Mouse (Mus musculus) heart, embryonic 11.5 days (tissue): ENCODE results near the gene B4galt3. TPM values are rescaled to one million over a fixed set of nuclear protein-coding genes. Genes with fewer than 3 reads are reported as not detected.

Source experiments
- ATAC-seq: fragments of 200-750 bp; cut with Nextera tagmentation; replicated peaks from 2 replicates; pipeline ENCODE4 v1.8.0; 2017; ENCODE audit warnings: moderate library complexity; ENCODE audit not compliant: insufficient number of reproducible peaks, low FRiP score, low TSS enrichment
- H3K27ac ChIP-seq: fragments of 300-500 bp; sonication (generic); 2 replicates; pipeline ENCODE4 v1.5.1; 2014; ENCODE audit warnings: mild to moderate bottlenecking, low read depth, low read length
- H3K27me3 ChIP-seq: fragments of 300-500 bp; sonication (generic); 2 replicates; pipeline ENCODE4 v1.6.1; 2014; ENCODE audit warnings: mild to moderate bottlenecking, low read length, mixed read lengths; ENCODE audit not compliant: control insufficient read depth, insufficient read depth
- H3K36me3 ChIP-seq: fragments of 300-500 bp; sonication (generic); 2 replicates; pipeline ENCODE4 v1.6.1; 2014; ENCODE audit warnings: mild to moderate bottlenecking, low read length, moderate library complexity, mixed read lengths; ENCODE audit not compliant: control insufficient read depth, insufficient read depth
- H3K4me1 ChIP-seq: fragments of 300-500 bp; sonication (generic); 2 replicates; pipeline ENCODE4 v1.6.1; 2014; ENCODE audit warnings: low read length; ENCODE audit not compliant: control insufficient read depth, insufficient read depth
- H3K4me2 ChIP-seq: fragments of 300-500 bp; sonication (generic); 2 replicates; pipeline ENCODE4 v1.6.1; 2014; ENCODE audit warnings: mild to moderate bottlenecking, moderate library complexity
- H3K4me3 ChIP-seq: fragments of 300-500 bp; sonication (generic); 2 replicates; pipeline ENCODE4 v1.5.1; 2014; ENCODE audit warnings: low read depth, low read length
- H3K9ac ChIP-seq: fragments of 300-500 bp; sonication (generic); 2 replicates; pipeline ENCODE4 v1.6.1; 2014; ENCODE audit warnings: mild to moderate bottlenecking, low read depth, low read length, moderate library complexity
- H3K9me3 ChIP-seq: fragments of 300-500 bp; sonication (generic); replicated peaks from 2 replicates; pipeline ENCODE4 v1.6.1; 2016; ENCODE audit warnings: low read length; ENCODE audit not compliant: control insufficient read depth
- WGBS: fragments of 180-500 bp; shearing (Covaris S2); extraction: QIAGEN DNeasy Blood & Tissue Kit; methylation state at CpG from one replicate; pipeline ENCODE4 v1.1.7; 2014; ENCODE audit not compliant: insufficient replicate concordance; 5-methylcytosine and 5-hydroxymethylcytosine counted together
- polyA plus RNA-seq: library from polyadenylated mRNA; unstranded; fragments of >200 nt; fragmentation: Nextera tagmentation; extraction: Ambion mirVana; gene quantifications from 2 replicates; pipeline ENCODE4 v1.2.1, GENCODE M21; 2014

The B4galt3 gene
- 48.4 and 49.4 TPM in 2 replicates for polyA plus RNA-seq

DNA sequence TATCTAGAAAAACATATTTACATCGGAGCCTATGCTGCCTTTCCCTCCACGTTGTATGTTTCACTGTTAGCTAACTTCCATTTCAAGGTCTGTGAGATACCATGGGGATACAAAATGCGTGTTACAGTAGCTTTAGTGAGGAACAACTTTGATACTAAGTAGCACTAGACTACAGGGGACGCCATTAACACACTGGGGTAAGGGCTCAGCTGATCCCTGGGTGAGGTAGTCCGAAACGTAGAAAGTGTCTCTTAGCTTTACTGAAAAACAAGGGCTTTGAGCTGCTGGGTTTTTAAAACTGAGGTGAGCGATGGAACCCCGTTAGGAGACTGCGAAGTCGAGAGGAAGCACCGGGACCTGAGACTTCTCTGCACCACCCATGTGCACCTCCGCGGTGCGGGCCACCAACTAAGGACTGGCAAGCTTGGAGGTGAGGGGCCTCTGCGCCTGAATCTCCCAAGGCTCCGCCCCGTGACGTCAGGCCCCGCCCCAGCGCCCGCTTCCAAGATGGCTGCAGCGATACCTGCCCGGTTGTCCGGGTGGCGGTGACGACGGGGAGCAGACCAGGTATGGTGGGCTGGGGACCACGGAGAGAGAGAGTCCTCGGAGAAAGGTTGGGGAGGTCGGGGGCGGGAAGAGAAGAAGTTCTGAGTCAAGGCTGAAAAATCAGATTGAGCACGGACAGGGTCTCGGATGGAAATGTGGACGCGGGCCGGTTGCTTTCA, at the start of gene B4galt3:
Gene B4galt3, plus strand, starts transcription at position 481 of the 725 bp plus-strand sequence.
- Histone ChIP-seq H3K4me3 (peak within 1 kb of the TSS; percentile 83), H3K27ac (peak within 1 kb of the TSS; percentile 43; the same call in 1 of the 2 replicates), H3K9ac (peak within 1 kb of the TSS; percentile 75), H3K36me3 (peaks cover 14% of the 10 kb centered on the region), H3K27me3 (no peaks in the 10 kb centered on the region), H3K4me2 (peak within 1 kb of the TSS; percentile 83), H3K9me3 (no peaks in the 10 kb centered on the region), H3K4me1 (peaks cover 11% of the 10 kb centered on the region)
- ATAC-seq: peak; percentile 94
- 3% methylated on average over 36 of the region's 36 CpGs for WGBS

DNA sequence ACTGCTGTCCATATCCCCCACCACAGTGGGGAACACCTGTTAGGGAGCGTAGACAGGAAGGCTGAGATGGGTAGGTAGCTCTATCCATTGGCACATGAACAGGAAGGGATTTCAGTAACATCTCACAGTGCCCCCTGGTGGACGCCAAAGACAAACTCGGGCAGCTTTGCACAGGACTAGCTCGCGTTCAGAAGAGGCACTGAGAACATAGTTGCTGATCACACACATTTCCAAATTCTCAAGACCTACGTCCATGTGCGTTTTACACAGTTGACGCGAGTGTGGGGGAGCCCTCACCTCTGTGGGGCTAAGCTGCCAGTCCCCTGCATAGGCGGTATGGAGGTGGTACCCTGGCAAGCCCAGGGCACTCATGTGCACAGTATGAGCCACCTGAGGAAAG, 49.3 kb upstream of the B4galt3 start:
- no peak for ATAC-seq
- Histone ChIP-seq H3K36me3 (peaks cover 10% of the 10 kb centered on the region), H3K4me3 (peak overlapping the region; percentile 65), H3K4me1 (peaks cover 13% of the 10 kb centered on the region), H3K9ac (no peak overlapping the region), H3K27ac (no peak overlapping the region), H3K9me3 (no peaks in the 10 kb centered on the region), H3K27me3 (no peaks in the 10 kb centered on the region), H3K4me2 (peak overlapping the region; percentile 88)
- 15% methylated on average over 10 of the region's 10 CpGs for WGBS

DNA sequence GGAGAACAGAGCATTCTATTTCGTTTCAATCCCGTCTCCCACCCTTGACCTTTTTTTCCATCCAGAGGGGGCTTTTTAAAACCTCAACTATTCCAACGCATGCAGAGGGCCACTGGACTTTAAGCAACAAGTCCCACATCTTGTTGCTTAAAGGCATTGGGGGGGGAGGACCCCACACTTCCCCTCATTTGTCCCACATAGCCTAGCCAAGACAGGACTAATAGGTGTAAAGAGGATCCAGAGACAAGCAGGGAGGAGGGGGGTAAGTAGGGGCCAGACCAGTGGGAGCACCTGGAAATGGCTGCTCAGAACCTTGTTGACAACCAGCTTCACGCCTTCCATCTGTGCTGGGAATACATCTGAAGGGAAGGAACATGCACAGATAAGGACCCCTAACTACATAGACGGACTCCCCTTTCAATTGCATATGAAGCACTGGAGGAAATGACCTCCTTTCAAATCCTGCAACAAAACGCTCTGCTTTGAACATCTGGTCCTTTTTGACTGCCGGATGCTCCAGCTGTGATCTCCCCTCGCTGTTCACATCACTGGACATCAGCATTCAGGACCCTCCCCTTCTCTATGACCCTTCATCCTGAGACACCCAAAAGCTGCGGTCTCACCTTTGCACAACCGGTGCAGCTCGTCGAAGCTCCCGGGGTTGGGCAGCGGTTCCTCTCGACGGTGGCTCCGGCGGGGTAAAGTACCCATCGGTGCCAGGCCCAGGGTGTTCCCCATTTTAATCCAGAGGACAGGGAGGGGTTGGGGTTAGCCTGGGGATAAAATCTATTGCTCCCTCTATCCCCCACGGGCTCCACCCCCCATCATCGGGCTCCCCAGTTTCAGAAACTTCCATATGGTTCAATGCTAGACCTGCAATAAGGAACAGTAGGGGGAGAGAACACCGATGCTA, 48.6 kb upstream of the B4galt3 start:
- Histone ChIP-seq H3K9me3 (no peaks in the 10 kb centered on the region), H3K4me3 (peak overlapping the region; percentile 65), H3K27ac (no peak overlapping the region), H3K9ac (peak overlapping the region; percentile 75), H3K4me1 (peaks cover 13% of the 10 kb centered on the region), H3K36me3 (peaks cover 10% of the 10 kb centered on the region), H3K27me3 (no peaks in the 10 kb centered on the region), H3K4me2 (peak overlapping the region; percentile 88)
- 6% methylated on average over 22 of the region's 22 CpGs for WGBS
- no peak for ATAC-seq

DNA sequence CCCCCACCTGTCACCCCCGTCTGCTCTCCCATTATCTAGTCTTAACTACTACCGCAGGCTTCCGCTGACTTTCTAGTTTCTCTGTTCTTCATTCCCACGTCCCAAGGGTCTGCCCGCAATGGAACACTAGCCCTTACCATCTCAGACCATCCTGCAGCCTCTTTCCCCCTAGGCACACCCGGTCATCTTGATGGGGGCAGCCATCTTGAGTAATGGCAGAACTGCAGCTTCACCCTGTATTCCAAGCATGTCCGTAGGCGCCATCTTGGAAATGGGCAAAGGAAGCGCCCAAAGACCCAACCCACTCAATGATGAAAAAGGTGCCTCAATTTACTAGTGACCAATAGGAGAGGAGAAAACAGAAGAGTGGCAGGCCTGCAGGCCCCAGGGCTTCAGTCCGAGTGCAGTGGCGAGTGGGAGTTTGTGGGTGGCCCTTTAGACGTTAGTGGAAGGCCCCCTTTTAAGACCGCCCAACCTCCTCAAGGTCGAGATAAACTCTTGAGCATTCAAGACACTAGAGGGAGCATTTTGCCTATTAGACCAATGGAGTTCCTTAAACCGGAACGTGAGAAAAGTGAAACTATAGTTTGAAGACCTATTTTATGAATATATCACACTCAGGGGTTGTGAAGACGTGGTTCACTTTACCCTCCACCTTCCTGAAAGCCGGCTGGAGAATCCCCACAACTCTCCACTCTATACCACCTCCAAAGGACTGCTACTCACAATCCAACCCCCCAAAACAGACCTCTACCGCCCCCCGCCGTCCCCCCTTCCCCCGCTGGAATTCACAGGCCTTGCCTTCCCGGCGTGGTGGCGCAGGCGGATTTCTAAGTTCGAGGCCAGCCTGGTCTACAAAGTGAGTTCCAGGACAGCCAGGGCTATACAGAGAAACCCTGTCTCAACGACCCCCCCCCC, 47.6 kb upstream of the B4galt3 start, which contains the start of gene Tomm40l:
Gene Tomm40l, minus strand, starts transcription at position 277 of the 918 bp plus-strand sequence.
- no peaks in the 10 kb centered on the region for H3K9me3 ChIP-seq
- H3K36me3 ChIP-seq: peaks cover 10% of the 10 kb centered on the region
- H3K4me1 ChIP-seq: peaks cover 13% of the 10 kb centered on the region
- no peaks in the 10 kb centered on the region for H3K27me3 ChIP-seq
- H3K4me3 ChIP-seq: peak within 1 kb of the TSS; percentile 65
- peak within 1 kb of the TSS; percentile 75 for H3K9ac ChIP-seq
- peak; percentile 96 for ATAC-seq
- 2% methylated on average over 28 of the region's 28 CpGs for WGBS
- peak within 1 kb of the TSS; percentile 88 for H3K4me2 ChIP-seq
- peak within 1 kb of the TSS; percentile 85 for H3K27ac ChIP-seq

DNA sequence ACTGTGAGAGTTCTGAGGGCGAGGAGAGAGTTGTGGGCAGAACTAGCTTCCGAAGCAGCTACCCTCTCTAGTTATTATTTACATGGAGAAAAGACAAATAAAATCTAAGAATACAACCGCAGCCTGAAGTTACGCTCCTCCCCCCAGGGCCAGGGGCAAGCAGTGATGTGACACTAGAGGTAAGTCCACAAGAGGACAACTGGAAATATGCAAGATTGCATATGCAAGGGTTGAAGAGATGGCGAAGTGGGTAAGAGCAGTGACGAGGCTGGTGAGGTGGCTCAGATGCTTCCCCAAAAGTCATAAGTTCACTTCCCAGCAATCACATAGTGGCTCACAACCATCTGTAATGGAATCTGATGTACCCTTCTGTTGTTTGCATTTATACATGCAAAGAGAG, 47.0 kb upstream of the B4galt3 start:
- H3K9ac ChIP-seq: peak overlapping the region; percentile 52
- H3K4me3 ChIP-seq: peak overlapping the region; percentile 65
- peaks cover 10% of the 10 kb centered on the region for H3K36me3 ChIP-seq
- H3K9me3 ChIP-seq: no peaks in the 10 kb centered on the region
- peak overlapping the region; percentile 85 for H3K27ac ChIP-seq
- peaks cover 13% of the 10 kb centered on the region for H3K4me1 ChIP-seq
- H3K4me2 ChIP-seq: peak overlapping the region; percentile 59
- ATAC-seq: no peak
- no peaks in the 10 kb centered on the region for H3K27me3 ChIP-seq
- WGBS: 86% methylated on average over 6 of the region's 6 CpGs

DNA sequence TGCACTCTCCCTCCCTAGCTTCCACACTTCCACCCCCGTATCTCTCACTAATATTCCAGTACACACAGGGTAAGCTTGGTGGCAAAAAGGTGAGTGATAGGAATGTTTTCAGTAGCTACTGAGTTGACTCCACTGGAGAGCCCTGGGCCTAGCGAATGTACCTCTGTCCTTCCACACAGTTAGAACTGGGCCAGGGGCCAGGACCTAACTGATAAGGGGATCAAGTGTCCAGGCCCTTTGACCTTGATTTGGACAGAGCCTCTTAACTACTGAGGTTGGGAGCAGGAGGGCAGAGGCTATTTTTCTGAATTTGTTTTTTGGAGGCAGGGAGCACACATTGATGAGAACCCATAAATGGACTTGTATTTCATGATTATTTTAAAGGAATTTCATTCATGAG, 46.3 kb upstream of the B4galt3 start:
- 59% methylated on average over 2 of the region's 2 CpGs for WGBS

DNA sequence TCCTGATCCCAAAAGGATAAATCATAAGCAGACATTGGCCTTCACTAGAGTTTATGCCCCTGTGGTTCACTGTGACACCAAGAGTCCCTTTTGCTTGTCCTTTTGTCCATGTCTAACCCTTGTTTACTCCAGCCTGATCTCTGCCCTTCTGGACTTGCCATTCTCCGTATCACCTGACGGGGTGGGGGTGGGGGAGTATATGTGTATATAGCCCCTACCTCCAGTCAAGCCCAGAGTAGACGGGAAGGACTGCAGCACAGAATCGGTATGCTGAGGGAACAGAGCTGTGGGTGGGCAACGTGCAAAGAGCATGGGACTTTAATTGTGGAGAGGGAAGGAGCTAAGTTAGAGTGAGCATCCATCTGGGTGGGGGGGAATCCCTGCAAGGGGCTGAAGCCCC, 45.3 kb upstream of the B4galt3 start, which contains the start of gene Apoa2:
Gene Apoa2, plus strand, starts transcription at position 198 of the 400 bp plus-strand sequence.
- ATAC-seq: no peak
- Histone ChIP-seq H3K9ac (no peak within 1 kb of the TSS), H3K4me1 (peaks cover 13% of the 10 kb centered on the region), H3K4me3 (no peak within 1 kb of the TSS), H3K9me3 (no peaks in the 10 kb centered on the region), H3K36me3 (peaks cover 2% of the 10 kb centered on the region), H3K27me3 (no peaks in the 10 kb centered on the region), H3K27ac (no peak within 1 kb of the TSS), H3K4me2 (no peak within 1 kb of the TSS)
- WGBS: 77% methylated on average over 5 of the region's 5 CpGs

More for the DNA sequence above, 46.3 kb upstream of the B4galt3 start:
- Histone ChIP-seq H3K27ac (no peak overlapping the region), H3K9me3 (no peaks in the 10 kb centered on the region), H3K9ac (no peak overlapping the region), H3K4me1 (peaks cover 13% of the 10 kb centered on the region), H3K36me3 (peaks cover 10% of the 10 kb centered on the region), H3K27me3 (no peaks in the 10 kb centered on the region), H3K4me2 (no peak overlapping the region), H3K4me3 (no peak overlapping the region)
- ATAC-seq: no peak

DNA sequence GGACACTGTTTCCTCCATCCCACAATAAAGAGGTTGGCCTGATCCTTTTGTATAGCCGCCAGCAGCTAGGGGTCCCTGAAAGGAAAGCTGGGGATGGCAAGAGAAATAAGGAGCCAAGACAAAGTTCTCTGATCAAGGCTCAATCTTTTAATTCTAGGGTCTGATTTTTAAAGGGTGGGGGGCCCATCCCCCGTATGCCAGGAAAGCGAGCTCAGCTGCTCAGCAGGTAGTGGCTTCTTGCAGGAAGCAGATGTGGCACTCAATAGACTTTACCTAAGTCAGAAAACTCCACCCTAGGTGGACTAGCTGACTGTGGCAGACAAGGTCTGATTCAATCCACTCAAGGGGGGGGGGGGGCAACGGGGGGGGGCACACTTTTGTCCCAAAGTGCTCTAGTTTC, 43.3 kb upstream of the B4galt3 start:
- Histone ChIP-seq H3K4me3 (no peak overlapping the region), H3K27ac (no peak overlapping the region), H3K9me3 (no peaks in the 10 kb centered on the region), H3K4me2 (no peak overlapping the region), H3K36me3 (no peaks in the 10 kb centered on the region), H3K27me3 (no peaks in the 10 kb centered on the region), H3K4me1 (peaks cover 4% of the 10 kb centered on the region; the same call in 1 of the 2 replicates), H3K9ac (no peak overlapping the region)
- 58% methylated on average over 4 of the region's 4 CpGs for WGBS
- ATAC-seq: no peak
